Mouse (Mus musculus) lung, postnatal 0 days (tissue): ENCODE results near the gene Pla2g6.

ENCODE experiments used
- CTCF ChIP-seq: IDR thresholded peaks from 2 replicates; pipeline ENCODE4 v1.5.1; 2016; ENCODE audit warnings: antibody characterized with exemption, mild to moderate bottlenecking
- EP300 ChIP-seq: IDR thresholded peaks from 2 replicates; pipeline ENCODE4 v1.6.1; 2016; ENCODE audit warnings: antibody characterized with exemption, mild to moderate bottlenecking, control low read depth

DNA sequence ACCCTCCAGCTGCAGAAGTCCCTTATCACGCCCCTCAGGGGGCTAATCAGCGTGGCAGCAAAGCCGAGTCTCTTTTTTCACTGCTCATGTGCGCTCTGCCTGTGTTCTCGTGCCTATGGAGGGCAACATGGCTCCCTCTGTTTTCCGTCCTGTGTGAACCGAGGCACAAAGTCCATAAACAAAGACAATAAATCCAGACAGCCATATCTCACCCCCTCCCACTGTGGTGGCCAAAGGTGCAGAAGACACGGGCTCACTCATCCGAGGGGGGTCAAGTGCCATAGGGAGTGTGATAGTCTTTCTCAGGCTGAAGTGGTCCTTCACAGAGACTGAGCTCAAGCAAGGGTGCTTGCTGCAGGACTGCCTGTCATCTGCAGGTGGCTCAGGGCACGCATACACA is 55.2 kb downstream of the Pla2g6 start:
- TF ChIP-seq CTCF (no peak), EP300 (no peak)
